Mouse (Mus musculus) ES-Bruce4 (cell line): ENCODE data around the gene Ldlrad3. TPM values are rescaled to one million over a fixed set of nuclear protein-coding genes. Genes with fewer than 3 reads are reported as not detected.

ENCODE experiments used
- H3K27ac ChIP-seq: 2 replicates; pipeline ENCODE4 v1.5.1; 2012; ENCODE audit warnings: low read length, inconsistent platforms; ENCODE audit not compliant: insufficient read depth
- H3K27me3 ChIP-seq: 2 replicates; pipeline ENCODE4 v1.6.1; 2012; ENCODE audit warnings: mild to moderate bottlenecking, low read length, inconsistent platforms; ENCODE audit not compliant: control insufficient read depth, poor library complexity, insufficient read depth, severe bottlenecking
- H3K36me3 ChIP-seq: 2 replicates; pipeline ENCODE4 v1.6.1; 2012; ENCODE audit warnings: inconsistent platforms, mild to moderate bottlenecking, low read length, moderate library complexity; ENCODE audit not compliant: control insufficient read depth, poor library complexity, insufficient read depth, severe bottlenecking
- H3K4me1 ChIP-seq: one replicate; pipeline ENCODE4 v1.8.1; 2011; ENCODE audit warnings: low read length; ENCODE audit not compliant: control insufficient read depth, insufficient read depth
- H3K4me3 ChIP-seq: 2 replicates; pipeline ENCODE4 v1.5.1; 2011; ENCODE audit warnings: low read depth, mild to moderate bottlenecking, low read length
- H3K9ac ChIP-seq: 2 replicates; pipeline ENCODE4 v1.6.1; 2012; ENCODE audit warnings: low read depth, mild to moderate bottlenecking, inconsistent platforms; ENCODE audit not compliant: poor library complexity, severe bottlenecking
- H3K9me3 ChIP-seq: replicated peaks from 2 replicates; pipeline ENCODE4 v1.6.1; 2012; ENCODE audit warnings: mild to moderate bottlenecking, low read length, inconsistent platforms; ENCODE audit not compliant: control insufficient read depth, poor library complexity, insufficient read depth, severe bottlenecking
- CTCF ChIP-seq: IDR thresholded peaks from one replicate; pipeline ENCODE4 v1.8.1; 2011; ENCODE audit warnings: low read depth, low read length
- EP300 ChIP-seq: IDR thresholded peaks from 2 replicates; pipeline ENCODE4 v1.6.1; 2011; ENCODE audit warnings: low read depth, low read length; ENCODE audit not compliant: insufficient read depth
- POLR2A ChIP-seq: IDR thresholded peaks from one replicate; pipeline ENCODE4 v1.8.1; 2011; ENCODE audit warnings: low read length; ENCODE audit not compliant: insufficient read depth
- polyA plus RNA-seq: library from polyadenylated mRNA; stranded (reverse); fragments of >200 nt; gene quantifications from 2 replicates; pipeline ENCODE4 v1.2.4, GENCODE M21; 2011; ENCODE audit warnings: low read depth; ENCODE audit not compliant: missing spikeins, insufficient read depth, insufficient read length

Gene Ldlrad3
- polyA plus RNA-seq, 1 experiment = 15.7 TPM

- Histone ChIP-seq H3K9ac (no peak overlapping the region), H3K9me3 (no peaks in the 10 kb centered on the region), H3K36me3 (no peaks in the 10 kb centered on the region), H3K4me1 (peaks cover 2% of the 10 kb centered on the region), H3K27me3 (no peaks in the 10 kb centered on the region), H3K4me3 (no peak overlapping the region), H3K27ac (no peak overlapping the region)
- TF ChIP-seq CTCF (no peak), EP300 (no peak), POLR2A (no peak)
These were observed 222.8 kb downstream of the Ldlrad3 start for GRCm38 (mm10) chr2:101963367-101963766.

- Histone ChIP-seq H3K27me3 (no peaks in the 10 kb centered on the region), H3K36me3 (no peaks in the 10 kb centered on the region), H3K4me3 (no peak overlapping the region), H3K9me3 (no peaks in the 10 kb centered on the region), H3K27ac (no peak overlapping the region), H3K4me1 (peaks cover 2% of the 10 kb centered on the region), H3K9ac (no peak overlapping the region)
- TF ChIP-seq EP300 (no peak), POLR2A (no peak), CTCF (no peak)
These were observed 223.8 kb downstream of the Ldlrad3 start for GRCm38 (mm10) chr2:101962349-101962748.

GRCm38 (mm10) chr2:101961391-101961790, 224.8 kb downstream of the Ldlrad3 start:
- Histone ChIP-seq H3K9ac (no peak overlapping the region), H3K36me3 (no peaks in the 10 kb centered on the region), H3K4me1 (peaks cover 2% of the 10 kb centered on the region), H3K27me3 (no peaks in the 10 kb centered on the region), H3K4me3 (no peak overlapping the region), H3K27ac (no peak overlapping the region), H3K9me3 (no peaks in the 10 kb centered on the region)
- 0 out of 2 replicates have a peak, but pooled peaks have one; percentile 29 for TF ChIP-seq EP300
- TF ChIP-seq POLR2A = no peak
- TF ChIP-seq CTCF = no peak

- Histone ChIP-seq H3K27me3 (no peaks in the 10 kb centered on the region), H3K4me1 (peaks cover 2% of the 10 kb centered on the region), H3K4me3 (no peak overlapping the region), H3K9me3 (no peaks in the 10 kb centered on the region), H3K27ac (no peak overlapping the region), H3K36me3 (no peaks in the 10 kb centered on the region), H3K9ac (no peak overlapping the region)
- no peak for TF ChIP-seq POLR2A
- TF ChIP-seq EP300 = no peak
- no peak for TF ChIP-seq CTCF
These were observed 225.5 kb downstream of the Ldlrad3 start for GRCm38 (mm10) chr2:101960658-101961057.

- Histone ChIP-seq H3K4me3 (no peak overlapping the region), H3K27ac (no peak overlapping the region), H3K4me1 (no peaks in the 10 kb centered on the region), H3K27me3 (no peaks in the 10 kb centered on the region), H3K36me3 (no peaks in the 10 kb centered on the region), H3K9ac (no peak overlapping the region), H3K9me3 (no peaks in the 10 kb centered on the region)
- TF ChIP-seq POLR2A = no peak
- no peak for TF ChIP-seq CTCF
- no peak for TF ChIP-seq EP300
These were observed 230.1 kb downstream of the Ldlrad3 start for GRCm38 (mm10) chr2:101956125-101956524.

GRCm38 (mm10) chr2:101952951-101953361, 233.2 kb downstream of the Ldlrad3 start:
- H3K4me3 ChIP-seq = no peak overlapping the region
- TF ChIP-seq EP300 (no peak), POLR2A (no peak), CTCF (no peak)
- H3K27ac ChIP-seq = no peak overlapping the region
- no peaks in the 10 kb centered on the region for H3K4me1 ChIP-seq
- no peak overlapping the region for H3K9ac ChIP-seq
- no peaks in the 10 kb centered on the region for H3K36me3 ChIP-seq
- H3K27me3 ChIP-seq = no peaks in the 10 kb centered on the region
- H3K9me3 ChIP-seq = no peaks in the 10 kb centered on the region
